ENCODE assay signal across 8 mouse cellular contexts in genomic region chr2:129243786-129244185, GRCm38 (mm10). TPM values are rescaled to one million over a fixed set of nuclear protein-coding genes. Genes with fewer than 3 reads are reported as not detected.
DNase-seq lines count a peak whose midpoint lies in the region; ATAC-seq lines count a peak whose summit lies in the region.

No protein-coding gene starts in this region.

- peak; percentile 30 for DNase-seq in left cerebral cortex, adult 11 months (ENCODE audit: low spot score)
- DNase-seq in left cerebral cortex, postnatal 4 days, result no peak
- peak; percentile 50 for DNase-seq in brain, adult 2 months (ENCODE audit: low read depth, low spot score)
- peak; percentile 44 for DNase-seq in kidney, adult 9 months
- DNase-seq in naive thymus-derived CD4-positive, alpha-beta T cell, adult 2 months (ENCODE audit: low read depth), result peak; percentile 67
- no peak for DNase-seq in spleen, adult 12 weeks (ENCODE audit: low spot score)
- DNase-seq in ovary, adult 18-20 months (ENCODE audit: low spot score), result no peak

- intact Hi-C loops in left cerebral cortex, postnatal 4 days (cut with DNase I), result no loop called here

- no peak for ATAC-seq in megakaryocyte-erythroid progenitor cell, adult 5-6 weeks (replicated peaks; ENCODE audit: low FRiP score, low TSS enrichment, poor library complexity, severe bottlenecking)

RNA-seq across cellular contexts. Expression of gene Slc20a1, which starts 45.2 kb away (rescaled TPM):
- 100 to 1,000 TPM; 109 to 111 TPM for total RNA-seq in left cerebral cortex, postnatal 4 days (2021)
- 105 and 115 TPM in 2 replicates for total RNA-seq in megakaryocyte-erythroid progenitor cell, adult 5-6 weeks (2014; fragmentation: Nextera tagmentation)
- total RNA-seq in megakaryocyte-erythroid progenitor cell, adult 5-6 weeks (2017), result 180 and 206 TPM in 2 replicates

RNA-seq across cellular contexts. Expression of gene Ckap2l, which starts 53.2 kb away (rescaled TPM):
- 1 to 10 TPM; 5.9 to 7.0 TPM for total RNA-seq in left cerebral cortex, postnatal 4 days (2021)
- 39.1 and 54.2 TPM in 2 replicates for total RNA-seq in megakaryocyte-erythroid progenitor cell, adult 5-6 weeks (2014; fragmentation: Nextera tagmentation)
- 45.8 and 64.8 TPM in 2 replicates for total RNA-seq in megakaryocyte-erythroid progenitor cell, adult 5-6 weeks (2017)

Comparison
In these comparisons a context has a peak if more than half of its experiments do, and no peak if none do; other contexts are left out.
1. DNase-seq: peak in left cerebral cortex, adult 11 months (single experiment), brain, adult 2 months (single experiment), kidney, adult 9 months (single experiment) and naive thymus-derived CD4-positive, alpha-beta T cell, adult 2 months (single experiment); none in left cerebral cortex, postnatal 4 days (single experiment), spleen, adult 12 weeks (single experiment) and ovary, adult 18-20 months (single experiment).
2. RNA of gene Ckap2l, which starts 53.2 kb away (total RNA-seq): 39.1 to 64.8 TPM in megakaryocyte-erythroid progenitor cell, adult 5-6 weeks; 5.9 to 7.0 TPM in left cerebral cortex, postnatal 4 days; every median in the first group is over 4 times any median in the second.